Mouse (Mus musculus) ovary, postnatal 14 days (tissue): ENCODE data around the gene Cuedc1.

Experiments used
- DNase-seq: peaks from one replicate; pipeline ENCODE4 v3.0.0; 2022; ENCODE audit warnings: low spot score

Cuedc1 gene

GRCm38 (mm10) chr11:88086737-88087627 lies 10.9 kb upstream of the Cuedc1 start:
- peak; percentile 83 for DNase-seq

DNA sequence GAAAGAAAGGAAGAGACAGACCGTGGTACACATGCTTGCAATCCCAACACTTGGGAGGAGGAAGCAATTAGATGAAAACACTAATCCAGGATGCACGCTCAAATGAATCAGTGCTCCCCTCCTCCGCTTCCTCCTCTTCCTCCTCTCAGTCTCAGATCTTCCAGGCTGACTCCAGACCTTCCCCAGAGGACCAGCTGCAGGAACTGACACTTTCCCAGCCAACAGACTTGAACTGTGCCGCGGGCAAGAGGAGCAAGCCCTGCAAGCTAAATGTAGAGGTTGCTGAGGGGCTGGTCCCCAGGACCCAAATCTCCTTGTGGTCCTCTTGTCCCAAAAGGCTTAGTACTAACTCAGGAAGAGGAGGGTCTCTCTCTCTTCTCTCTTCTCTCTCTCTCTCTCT lies 8.7 kb upstream of the Cuedc1 start:
- no peak for DNase-seq

- DNase-seq = no peak
Observed at GRCm38 (mm10) chr11:88090293-88090692, 7.6 kb upstream of the Cuedc1 start.

DNA sequence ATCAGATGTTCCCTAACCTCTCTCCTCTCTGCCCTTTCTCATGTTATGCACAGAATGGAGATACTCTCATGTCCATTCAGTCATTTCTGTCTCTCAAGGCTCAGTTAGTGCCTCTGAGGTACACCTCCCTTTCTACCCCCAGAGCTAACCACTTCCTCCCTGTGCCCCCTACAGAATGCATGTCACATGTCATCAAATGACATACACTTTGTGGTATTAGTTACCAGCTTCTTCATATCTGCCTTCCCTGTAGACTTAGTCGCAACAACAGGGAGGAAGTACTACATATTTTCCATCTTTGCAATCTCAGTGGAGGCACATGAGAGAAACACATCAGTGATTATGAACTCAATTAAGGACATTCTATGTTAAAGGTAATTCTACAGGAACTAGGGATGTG lies 5.9 kb upstream of the Cuedc1 start:
- no peak for DNase-seq

DNA sequence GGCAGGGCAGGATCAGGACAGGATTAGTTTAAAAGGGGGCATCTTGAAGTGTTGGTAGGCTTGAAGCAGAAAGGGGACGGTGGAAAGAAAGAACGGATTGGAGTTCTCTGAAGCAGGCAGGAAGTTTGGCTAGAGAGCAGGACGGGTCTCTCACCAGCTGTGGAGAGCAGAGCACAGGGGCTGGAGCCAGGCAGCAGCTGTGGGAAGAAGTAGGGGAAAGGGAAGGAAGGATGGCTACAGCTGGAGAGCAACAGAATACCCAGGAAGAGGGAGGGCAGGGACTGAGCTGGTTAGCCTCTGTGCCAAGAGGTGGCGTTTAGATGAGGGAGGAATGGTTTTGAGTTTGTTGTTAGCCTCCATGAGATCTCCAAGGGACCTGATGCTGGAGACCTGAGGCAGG lies 685 bp upstream of the Cuedc1 start:
- no peak for DNase-seq

DNA sequence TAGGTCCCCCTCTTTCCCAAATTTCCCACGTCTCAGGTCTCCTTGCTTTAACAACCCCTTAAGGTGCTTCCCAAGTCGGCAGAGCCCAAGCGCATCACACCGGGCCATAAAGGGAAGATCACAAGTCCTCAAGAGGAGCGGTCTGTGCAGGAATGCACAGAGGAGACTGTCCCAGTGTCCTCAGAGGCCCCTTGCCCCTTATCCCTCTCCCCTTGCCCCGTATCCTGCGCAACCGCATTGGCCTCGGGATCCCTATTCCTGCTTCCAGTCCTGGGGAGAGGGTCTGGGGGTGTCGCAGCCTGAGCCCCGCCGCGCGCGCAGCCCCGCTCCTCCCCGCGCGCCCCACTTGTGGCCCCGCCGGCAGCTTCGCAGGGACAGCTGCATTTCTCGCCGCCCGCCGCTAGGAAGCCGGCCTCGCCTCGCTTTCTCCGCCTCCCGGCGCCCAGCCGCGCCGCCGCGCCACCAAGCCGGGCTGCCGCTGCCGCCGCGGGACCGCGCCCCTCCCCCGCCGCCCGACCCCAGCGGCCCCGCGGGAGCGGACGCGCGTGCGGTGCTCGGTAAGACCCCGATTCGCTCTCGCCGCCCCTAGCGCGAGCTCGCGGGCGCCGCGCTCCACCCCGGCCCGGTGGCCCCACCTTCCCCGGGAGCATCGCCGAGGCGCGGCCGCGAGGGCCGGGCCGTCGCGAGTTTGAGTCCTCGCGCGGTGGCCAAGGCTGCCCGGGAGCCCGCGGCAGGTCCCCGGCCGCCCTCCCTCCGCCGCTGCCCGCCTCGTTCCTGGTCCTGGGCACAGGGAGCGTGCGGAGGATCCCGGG lies 1.1 kb downstream of the Cuedc1 start:
- peak; percentile 70 for DNase-seq

DNA sequence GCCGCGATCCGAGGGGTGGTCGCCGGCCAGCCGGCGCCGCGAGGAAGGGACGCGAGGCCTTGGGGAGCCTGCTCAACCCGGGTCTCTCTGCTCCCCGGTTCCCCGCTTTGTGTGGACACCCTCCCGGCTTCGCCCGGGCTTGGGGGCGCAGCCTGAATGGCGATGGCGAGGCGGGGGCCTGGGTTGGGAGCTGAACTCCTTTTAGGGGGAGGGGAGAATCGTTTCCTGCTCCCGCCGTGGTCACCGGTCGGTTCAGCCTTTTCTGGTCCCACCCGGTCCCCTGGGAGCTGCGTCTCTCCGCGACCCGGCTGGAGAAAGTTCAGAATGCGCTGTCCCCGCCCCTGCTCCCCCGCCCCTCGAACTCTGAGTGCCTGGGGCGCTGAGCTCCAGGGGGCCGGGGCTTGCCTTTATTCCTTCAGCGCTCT lies 1.8 kb downstream of the Cuedc1 start:
- peak; percentile 55 for DNase-seq

- DNase-seq = no peak
Observed at GRCm38 (mm10) chr11:88100170-88100569, 2.3 kb downstream of the Cuedc1 start.

- no peak for DNase-seq
Observed at GRCm38 (mm10) chr11:88103214-88103941, 5.5 kb downstream of the Cuedc1 start.

- no peak for DNase-seq
Observed at GRCm38 (mm10) chr11:88105494-88106291, 7.8 kb downstream of the Cuedc1 start.

- no peak for DNase-seq
Observed at GRCm38 (mm10) chr11:88106292-88106554, 8.4 kb downstream of the Cuedc1 start.

GRCm38 (mm10) chr11:88107365-88107764 lies 9.5 kb downstream of the Cuedc1 start:
- DNase-seq = no peak

- no peak for DNase-seq
Observed at GRCm38 (mm10) chr11:88110031-88110594, 12.3 kb downstream of the Cuedc1 start.

DNA sequence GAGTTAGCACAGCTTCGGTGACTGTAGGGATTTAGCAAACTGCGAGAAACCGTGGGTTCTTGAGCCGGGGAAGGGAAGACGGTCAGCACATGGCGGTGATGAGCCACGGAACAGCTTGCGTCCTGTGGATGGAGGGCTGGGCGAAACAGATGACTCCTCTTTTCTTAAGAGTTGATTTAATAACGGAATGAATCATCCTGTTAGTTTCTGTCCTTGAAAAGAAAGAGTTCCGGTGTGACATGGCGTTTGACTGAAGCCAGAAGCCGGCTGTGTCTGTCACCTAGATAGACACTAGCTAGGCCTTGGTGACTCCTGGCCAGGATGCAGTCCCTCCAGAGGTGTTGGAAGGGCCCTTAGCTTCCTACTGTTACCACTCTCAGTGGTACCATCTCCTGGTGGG lies 14.2 kb downstream of the Cuedc1 start:
- DNase-seq = no peak

- DNase-seq = no peak
Observed at GRCm38 (mm10) chr11:88112677-88113333, 14.9 kb downstream of the Cuedc1 start.

DNA sequence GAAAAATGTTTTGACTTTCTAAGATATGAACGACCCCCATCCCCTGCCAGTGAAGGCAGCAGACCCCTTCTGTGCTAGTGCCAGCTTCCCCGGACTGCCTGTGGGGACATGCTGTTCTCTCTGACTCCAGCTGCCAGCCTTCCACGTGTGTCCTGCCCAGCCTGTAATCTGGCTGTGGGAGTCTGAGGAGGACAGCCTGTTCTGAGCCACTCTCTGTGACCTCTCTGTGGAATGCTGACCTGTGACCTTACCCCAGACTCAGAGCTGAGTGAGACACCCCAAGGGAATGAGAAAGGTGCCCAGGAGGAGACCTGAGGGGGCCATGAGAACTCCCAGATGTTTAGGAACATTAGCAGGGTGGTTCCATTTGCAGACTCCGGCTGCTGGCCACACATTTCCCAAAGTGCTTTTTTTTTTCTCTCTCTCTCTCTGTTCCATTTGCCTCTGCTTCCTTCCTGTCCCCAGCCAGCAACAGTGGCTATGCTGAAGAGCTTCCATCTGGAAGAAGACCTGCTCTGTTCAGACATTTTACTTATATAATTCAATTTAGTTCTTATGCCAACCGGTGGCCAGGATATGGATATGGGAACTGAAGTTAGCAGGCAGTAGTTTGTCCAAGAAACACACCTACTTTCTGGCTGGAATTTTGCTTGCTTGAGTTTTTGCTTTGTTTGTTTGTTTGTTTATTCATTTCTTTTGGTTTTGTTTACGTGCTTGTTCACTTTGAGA lies 15.8 kb downstream of the Cuedc1 start:
- DNase-seq = no peak

GRCm38 (mm10) chr11:88114871-88115301 lies 17.0 kb downstream of the Cuedc1 start:
- DNase-seq = no peak

DNA sequence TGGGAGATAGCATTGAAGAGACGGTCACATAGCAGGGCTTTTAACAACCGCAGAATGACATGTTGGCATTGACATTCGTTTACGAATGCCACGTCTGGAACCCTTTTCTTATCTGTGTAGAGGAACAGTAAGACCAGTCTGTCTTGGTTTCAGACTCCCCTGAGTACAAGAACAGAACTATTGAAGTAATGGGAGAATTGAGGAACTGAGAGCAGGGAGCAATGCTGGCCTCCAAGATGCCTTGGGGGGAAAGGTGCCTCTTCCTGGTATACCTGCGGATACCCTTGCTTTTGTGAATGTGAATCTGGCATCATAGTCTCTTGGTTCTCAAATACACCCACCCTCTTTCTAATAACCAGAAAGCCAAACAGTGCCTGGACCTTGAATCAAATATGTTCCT lies 18.7 kb downstream of the Cuedc1 start:
- no peak for DNase-seq

- DNase-seq = no peak
Observed at GRCm38 (mm10) chr11:88117356-88118090, 19.7 kb downstream of the Cuedc1 start.

GRCm38 (mm10) chr11:88118091-88118440 lies 20.2 kb downstream of the Cuedc1 start:
- DNase-seq = no peak
